8 mouse cellular contexts compared by ENCODE assay signal in the genomic region with DNA sequence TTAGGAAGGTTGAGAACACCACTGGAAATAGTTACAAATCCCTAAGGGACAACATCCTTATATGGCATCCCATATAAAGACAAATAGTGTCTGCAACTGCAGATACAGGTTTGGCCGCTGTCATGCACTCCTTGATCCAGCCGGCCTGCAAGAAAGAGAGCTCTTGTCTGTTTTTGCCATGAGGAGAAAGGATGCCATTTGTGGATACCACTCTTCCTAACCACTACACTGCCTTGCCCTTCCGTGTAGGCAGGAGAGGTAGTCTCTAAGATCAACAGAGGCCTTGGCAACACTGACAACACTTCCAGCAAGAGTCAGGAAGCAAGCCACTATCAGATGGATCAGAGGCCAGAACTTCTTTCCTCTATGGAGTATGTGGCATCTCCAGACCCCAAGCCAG. TPM values are rescaled to one million over a fixed set of nuclear protein-coding genes. Genes with fewer than 3 reads are reported as not detected.
DNase-seq lines count a peak whose midpoint lies in the region; ATAC-seq and TF ChIP-seq lines count a peak whose summit lies in the region.

A gene (plus strand): TSS at position 301 of the 400 bp plus-strand sequence.

- no peaks in the 10 kb centered on the region for H3K27me3 ChIP-seq in kidney, embryonic 15.5 days
- no peaks in the 10 kb centered on the region for H3K27me3 ChIP-seq in hindbrain, embryonic 14.5 days (ENCODE audit: control insufficient read depth, insufficient read depth, low read length)
- no peaks in the 10 kb centered on the region for H3K27me3 ChIP-seq in midbrain, embryonic 14.5 days (ENCODE audit: control insufficient read depth, insufficient read depth, low read length)

- H3K27ac ChIP-seq in kidney, embryonic 15.5 days = peak within 1 kb of the TSS; percentile 96
- 0 out of 2 replicates have a peak within 1 kb of the TSS, but pooled peaks have one; percentile 55 for H3K27ac ChIP-seq in cortical plate, adult 2 months (ENCODE audit: insufficient read depth, low read length)
- peak within 1 kb of the TSS; percentile 77 for H3K27ac ChIP-seq in hindbrain, embryonic 14.5 days
- peak within 1 kb of the TSS; percentile 86 for H3K27ac ChIP-seq in midbrain, embryonic 14.5 days (replicated peaks; ENCODE audit: low read depth, low read length)

- peak within 1 kb of the TSS; percentile 69 for H3K9ac ChIP-seq in kidney, embryonic 15.5 days
- peak within 1 kb of the TSS; percentile 74 for H3K9ac ChIP-seq in hindbrain, embryonic 14.5 days
- peak within 1 kb of the TSS; percentile 75 for H3K9ac ChIP-seq in midbrain, embryonic 14.5 days (replicated peaks; ENCODE audit: low read length)

- ATAC-seq in kidney, embryonic 15.5 days (replicated peaks; ENCODE audit: low FRiP score) = no peak
- no peak for ATAC-seq in hindbrain, embryonic 14.5 days (ENCODE audit: low FRiP score)
- no peak for ATAC-seq in midbrain, embryonic 14.5 days (ENCODE audit: low FRiP score, low TSS enrichment)

- no peak for TF ChIP-seq CTCF in cortical plate, adult 2 months (IDR thresholded peaks at IDR 0.05; ENCODE audit: extremely low read depth, insufficient read depth, low read length)

- H3K4me3 ChIP-seq in kidney, embryonic 15.5 days (replicated peaks) = peak within 1 kb of the TSS; percentile 72
- peak within 1 kb of the TSS; percentile 74 for H3K4me3 ChIP-seq in cortical plate, adult 2 months (ENCODE audit: insufficient read depth, low read length)
- peak within 1 kb of the TSS; percentile 52 for H3K4me3 ChIP-seq in hindbrain, embryonic 14.5 days (replicated peaks; ENCODE audit: low read length)
- H3K4me3 ChIP-seq in midbrain, embryonic 14.5 days (replicated peaks; ENCODE audit: low read depth, low read length) = peak within 1 kb of the TSS; percentile 73

- TF ChIP-seq POLR2A in cortical plate, adult 2 months (IDR thresholded peaks at IDR 0.05; ENCODE audit: extremely low read depth, insufficient read depth, low read length) = no peak

- no peak for DNase-seq in kidney, postnatal 25 days
- DNase-seq in hindbrain, embryonic 14.5 days (ENCODE audit: low spot score) = no peak
- no peak for DNase-seq in midbrain, embryonic 14.5 days
- no peak for DNase-seq in layer of hippocampus, adult 8-10 months (ENCODE audit: low spot score in 2 of 2)
- no peak for DNase-seq in spleen, postnatal 36 days (ENCODE audit: low spot score in 2 of 2)
- no peak for DNase-seq in gastrocnemius, postnatal 14 days

- peak within 1 kb of the TSS; percentile 67 for H3K4me2 ChIP-seq in kidney, embryonic 15.5 days
- peak within 1 kb of the TSS; percentile 85 for H3K4me2 ChIP-seq in hindbrain, embryonic 14.5 days (replicated peaks)
- H3K4me2 ChIP-seq in midbrain, embryonic 14.5 days (ENCODE audit: low read length) = peak within 1 kb of the TSS; percentile 91

- intact Hi-C loops in gastrocnemius, postnatal 14 days (cut with DNase I; ENCODE audit: low total_unique reads) = no loop called here

- 83% methylated on average over 3 of the region's 3 CpGs for WGBS in kidney, embryonic 15.5 days
- WGBS in hindbrain, embryonic 14.5 days = 82% methylated on average over 3 of the region's 3 CpGs
- WGBS in midbrain, embryonic 14.5 days = 90% methylated on average over 3 of the region's 3 CpGs

- no peaks in the 10 kb centered on the region for H3K9me3 ChIP-seq in kidney, embryonic 15.5 days (replicated peaks)
- no peaks in the 10 kb centered on the region for H3K9me3 ChIP-seq in hindbrain, embryonic 14.5 days (ENCODE audit: control insufficient read depth, low read length)
- no peaks in the 10 kb centered on the region for H3K9me3 ChIP-seq in midbrain, embryonic 14.5 days (ENCODE audit: control insufficient read depth, low read length)

- peaks cover 29% of the 10 kb centered on the region for H3K4me1 ChIP-seq in kidney, embryonic 15.5 days
- peaks cover 8% of the 10 kb centered on the region for H3K4me1 ChIP-seq in cortical plate, adult 2 months (ENCODE audit: control insufficient read depth, insufficient read depth, low read length)
- peaks cover 18% of the 10 kb centered on the region for H3K4me1 ChIP-seq in hindbrain, embryonic 14.5 days (replicated peaks; ENCODE audit: control insufficient read depth, insufficient read depth, low read length)
- H3K4me1 ChIP-seq in midbrain, embryonic 14.5 days (ENCODE audit: control insufficient read depth, insufficient read depth, low read length) = peaks cover 22% of the 10 kb centered on the region

- H3K36me3 ChIP-seq in kidney, embryonic 15.5 days = peaks cover 64% of the 10 kb centered on the region
- peaks cover 50% of the 10 kb centered on the region for H3K36me3 ChIP-seq in hindbrain, embryonic 14.5 days (replicated peaks; ENCODE audit: control insufficient read depth, insufficient read depth)
- peaks cover 42% of the 10 kb centered on the region for H3K36me3 ChIP-seq in midbrain, embryonic 14.5 days (ENCODE audit: control insufficient read depth, insufficient read depth, low read length)

RNA-seq across cellular contexts. Expression of the gene that starts here (rescaled TPM):
- 0.23 and 0.29 TPM in 2 replicates for polyA plus RNA-seq in kidney, embryonic 15.5 days (2015; fragmentation: Nextera tagmentation; extraction: Ambion mirVana)
- polyA plus RNA-seq in cortical plate, adult 2 months (2012; rRNA removed) = 0.17 and 0.52 TPM in 2 replicates
- polyA plus RNA-seq in hindbrain, embryonic 14.5 days (2014; fragmentation: Nextera tagmentation; extraction: Ambion mirVana) = 0.41 TPM in 1 of 2 replicates, not detected in the other
- polyA plus RNA-seq in midbrain, embryonic 14.5 days (2014; fragmentation: Nextera tagmentation; extraction: Ambion mirVana) = 0.18 and 0.20 TPM in 2 replicates
- total RNA-seq in layer of hippocampus, adult 8-10 months (2022) = under 1 TPM; 0.43 to 1.00 (median 0.94) TPM
- total RNA-seq in gastrocnemius, postnatal 14 days (2021) = not detected
